Mouse (Mus musculus) stomach, embryonic 14.5 days (tissue): ENCODE measurements around the gene Tbxas1. TPM values are rescaled to one million over a fixed set of nuclear protein-coding genes. Genes with fewer than 3 reads are reported as not detected.

Experiments used
- ATAC-seq: fragments of 200-750 bp; cut with Nextera tagmentation; 2 replicates; pipeline ENCODE4 v1.8.0; 2017; ENCODE audit warnings: low read depth, moderate TSS enrichment; ENCODE audit not compliant: insufficient number of reproducible peaks, insufficient read depth, low FRiP score
- H3K27ac ChIP-seq: fragments of 300-500 bp; sonication (generic); 2 replicates; pipeline ENCODE4 v1.5.1; 2014; ENCODE audit warnings: mild to moderate bottlenecking, low read length, moderate library complexity, mixed read lengths
- H3K27me3 ChIP-seq: fragments of 300-500 bp; sonication (generic); 2 replicates; pipeline ENCODE4 v1.6.1; 2014; ENCODE audit warnings: low read length, control low read depth, mixed read lengths; ENCODE audit not compliant: control insufficient read depth, insufficient read depth
- H3K36me3 ChIP-seq: fragments of 300-500 bp; sonication (generic); 2 replicates; pipeline ENCODE4 v1.6.1; 2014; ENCODE audit warnings: mild to moderate bottlenecking, control low read depth, low read length, moderate library complexity, mixed read lengths; ENCODE audit not compliant: control insufficient read depth, insufficient read depth
- H3K4me1 ChIP-seq: fragments of 300-500 bp; sonication (generic); 2 replicates; pipeline ENCODE4 v1.6.1; 2014; ENCODE audit warnings: low read length, control low read depth, mixed read lengths; ENCODE audit not compliant: control insufficient read depth, insufficient read depth
- H3K4me2 ChIP-seq: fragments of 300-500 bp; sonication (generic); replicated peaks from 2 replicates; pipeline ENCODE4 v1.6.1; 2014; ENCODE audit warnings: low read depth, low read length, control low read depth
- H3K4me3 ChIP-seq: fragments of 300-500 bp; sonication (generic); 2 replicates; pipeline ENCODE4 v1.5.1; 2014; ENCODE audit warnings: low read depth, low read length, control low read depth
- H3K9ac ChIP-seq: fragments of 300-500 bp; sonication (generic); replicated peaks from 2 replicates; pipeline ENCODE4 v1.6.1; 2014; ENCODE audit warnings: low read depth, mild to moderate bottlenecking, control low read depth, low read length, moderate library complexity, mixed read lengths
- H3K9me3 ChIP-seq: fragments of 300-500 bp; sonication (generic); 2 replicates; pipeline ENCODE4 v1.6.1; 2016; ENCODE audit warnings: low read depth, low read length, control low read depth; ENCODE audit not compliant: control insufficient read depth
- WGBS: fragments of 180-500 bp; shearing (Covaris S2); extraction: QIAGEN DNeasy Blood & Tissue Kit; methylation state at CpG from one replicate; pipeline ENCODE4 v1.1.7; 2014; 5-methylcytosine and 5-hydroxymethylcytosine counted together
- polyA plus RNA-seq: library from polyadenylated mRNA; unstranded; fragments of >200 nt; fragmentation: Nextera tagmentation; extraction: Ambion mirVana; gene quantifications from 2 replicates; pipeline ENCODE4 v1.2.1, GENCODE M21; 2014

Gene Tbxas1
- polyA plus RNA-seq, 1 experiment from 2014 or later, result 3.3 TPM

DNA sequence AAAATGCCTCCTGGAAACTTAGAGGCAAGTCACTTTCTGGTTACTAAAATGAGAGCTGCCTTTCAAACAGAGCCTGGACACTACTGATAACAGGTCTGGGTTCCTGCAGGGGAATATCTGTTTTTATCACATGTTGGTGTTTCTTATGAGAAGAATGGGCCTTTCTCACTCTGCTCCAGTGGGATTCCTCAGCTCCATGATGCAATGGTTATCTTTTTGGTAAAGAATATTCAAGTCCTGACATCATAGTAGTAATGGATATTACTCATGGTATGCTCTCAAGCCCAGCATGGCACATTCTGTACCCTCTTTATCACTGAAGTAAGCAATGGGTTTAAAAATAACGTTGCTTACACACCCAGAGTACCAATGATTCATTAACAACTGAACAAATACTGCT is 40.0 kb upstream of the Tbxas1 start:
- WGBS, result 57% methylated on average over 1 of the region's 1 CpGs
- Histone ChIP-seq H3K9ac (no peak overlapping the region), H3K4me1 (no peaks in the 10 kb centered on the region), H3K9me3 (no peaks in the 10 kb centered on the region), H3K4me3 (no peak overlapping the region), H3K36me3 (0 out of 2 replicates have a peak, but pooled peaks cover 5% of the 10 kb centered on the region), H3K4me2 (no peak overlapping the region), H3K27ac (no peak overlapping the region), H3K27me3 (no peaks in the 10 kb centered on the region)
- ATAC-seq, result no peak

GRCm38 (mm10) chr6:38838061-38838460 is 37.1 kb upstream of the Tbxas1 start:
- no peak for ATAC-seq
- no peaks in the 10 kb centered on the region for H3K27me3 ChIP-seq
- H3K4me3 ChIP-seq, result no peak overlapping the region
- H3K9ac ChIP-seq, result no peak overlapping the region
- no peaks in the 10 kb centered on the region for H3K4me1 ChIP-seq
- H3K9me3 ChIP-seq, result no peaks in the 10 kb centered on the region
- no peak overlapping the region for H3K27ac ChIP-seq
- WGBS, result 82% methylated on average over 4 of the region's 4 CpGs
- no peak overlapping the region for H3K4me2 ChIP-seq
- H3K36me3 ChIP-seq, result 0 out of 2 replicates have a peak, but pooled peaks cover 5% of the 10 kb centered on the region

DNA sequence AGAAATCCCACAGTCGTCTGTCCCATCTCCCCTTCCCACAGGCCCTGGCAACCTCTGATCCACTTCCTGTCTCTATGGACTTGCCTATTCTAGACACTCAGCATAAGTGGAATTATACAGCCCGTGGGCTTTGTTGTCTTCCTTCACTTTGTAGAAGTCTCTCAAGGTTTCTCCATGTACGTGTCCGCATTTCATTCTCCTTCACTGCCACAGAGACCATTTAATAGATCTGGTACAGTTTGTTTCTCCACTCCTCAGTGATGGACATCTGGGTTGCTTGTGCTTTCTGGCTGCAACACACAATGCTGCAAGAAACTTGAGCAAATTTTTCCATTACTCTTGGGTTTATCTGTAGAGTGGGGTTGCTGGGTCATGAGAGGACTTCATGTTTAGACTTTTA is 35.3 kb upstream of the Tbxas1 start:
- no peak for ATAC-seq
- no peak overlapping the region for H3K9ac ChIP-seq
- H3K4me1 ChIP-seq, result no peaks in the 10 kb centered on the region
- no peaks in the 10 kb centered on the region for H3K9me3 ChIP-seq
- no peak overlapping the region for H3K27ac ChIP-seq
- H3K27me3 ChIP-seq, result no peaks in the 10 kb centered on the region
- no peak overlapping the region for H3K4me2 ChIP-seq
- WGBS, result 65% methylated on average over 4 of the region's 4 CpGs
- 0 out of 2 replicates have a peak, but pooled peaks cover 5% of the 10 kb centered on the region for H3K36me3 ChIP-seq
- no peak overlapping the region for H3K4me3 ChIP-seq

GRCm38 (mm10) chr6:38840380-38840779 is 34.8 kb upstream of the Tbxas1 start:
- H3K9ac ChIP-seq, result no peak overlapping the region
- H3K9me3 ChIP-seq, result no peaks in the 10 kb centered on the region
- no peak overlapping the region for H3K4me2 ChIP-seq
- no peaks in the 10 kb centered on the region; the same call in 1 of the 2 replicates for H3K4me1 ChIP-seq
- H3K27me3 ChIP-seq, result no peaks in the 10 kb centered on the region
- H3K27ac ChIP-seq, result no peak overlapping the region
- 76% methylated on average over 2 of the region's 2 CpGs for WGBS
- no peak overlapping the region for H3K4me3 ChIP-seq
- H3K36me3 ChIP-seq, result 0 out of 2 replicates have a peak, but pooled peaks cover 5% of the 10 kb centered on the region
- no peak for ATAC-seq

DNA sequence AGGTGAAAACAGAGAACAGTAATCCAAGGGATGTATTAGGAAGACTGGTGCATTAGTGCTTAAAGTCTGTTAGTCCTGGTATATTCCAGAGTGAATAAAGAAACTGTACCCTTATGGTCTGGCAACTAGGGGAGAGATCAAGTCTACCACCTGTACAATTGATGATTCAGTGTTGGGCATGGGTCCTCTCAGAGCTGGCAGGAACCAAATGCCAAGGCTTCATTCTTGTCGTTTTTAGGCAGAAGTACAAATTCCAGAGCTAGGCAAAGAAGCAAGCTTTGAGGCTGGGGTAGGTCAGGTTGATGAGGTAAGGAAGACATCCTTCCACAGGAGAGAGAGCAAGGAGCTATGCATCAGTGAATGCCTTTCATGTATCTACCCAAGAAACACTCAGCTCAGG is 34.4 kb upstream of the Tbxas1 start:
- no peak for ATAC-seq
- WGBS, result 70% methylated on average over 1 of the region's 1 CpGs

GRCm38 (mm10) chr6:38841551-38841950 is 33.7 kb upstream of the Tbxas1 start:
- Histone ChIP-seq H3K36me3 (0 out of 2 replicates have a peak, but pooled peaks cover 5% of the 10 kb centered on the region), H3K27me3 (no peaks in the 10 kb centered on the region), H3K9ac (no peak overlapping the region), H3K27ac (no peak overlapping the region; the same call in 1 of the 2 replicates), H3K4me3 (no peak overlapping the region), H3K4me2 (no peak overlapping the region), H3K9me3 (no peaks in the 10 kb centered on the region), H3K4me1 (peaks cover 11% of the 10 kb centered on the region)
- WGBS, result 84% methylated on average over 3 of the region's 3 CpGs
- ATAC-seq, result no peak

More for the DNA sequence above, 34.4 kb upstream of the Tbxas1 start:
- Histone ChIP-seq H3K4me3 (no peak overlapping the region), H3K36me3 (0 out of 2 replicates have a peak, but pooled peaks cover 5% of the 10 kb centered on the region), H3K4me1 (peaks cover 4% of the 10 kb centered on the region), H3K9ac (no peak overlapping the region), H3K9me3 (no peaks in the 10 kb centered on the region), H3K27me3 (no peaks in the 10 kb centered on the region), H3K27ac (no peak overlapping the region), H3K4me2 (no peak overlapping the region)

- Histone ChIP-seq H3K4me1 (peaks cover 41% of the 10 kb centered on the region), H3K4me3 (no peak overlapping the region), H3K27me3 (no peaks in the 10 kb centered on the region), H3K9me3 (no peaks in the 10 kb centered on the region), H3K4me2 (no peak overlapping the region), H3K9ac (no peak overlapping the region), H3K36me3 (no peaks in the 10 kb centered on the region), H3K27ac (no peak overlapping the region)
- no peak for ATAC-seq
- 89% methylated on average over 1 of the region's 1 CpGs for WGBS
These were observed 30.1 kb upstream of the Tbxas1 start for GRCm38 (mm10) chr6:38845117-38845516.

- H3K9ac ChIP-seq, result no peak overlapping the region
- H3K4me1 ChIP-seq, result peaks cover 41% of the 10 kb centered on the region
- H3K27ac ChIP-seq, result no peak overlapping the region
- no peak overlapping the region for H3K4me3 ChIP-seq
- H3K4me2 ChIP-seq, result no peak overlapping the region
- no peaks in the 10 kb centered on the region for H3K36me3 ChIP-seq
- no peaks in the 10 kb centered on the region for H3K27me3 ChIP-seq
- no peak for ATAC-seq
- WGBS, result 42% methylated on average over 5 of the region's 5 CpGs
- no peaks in the 10 kb centered on the region for H3K9me3 ChIP-seq
These were observed 29.3 kb upstream of the Tbxas1 start for GRCm38 (mm10) chr6:38845876-38846275.
